Mouse (Mus musculus) left cerebral cortex, postnatal 25 days (tissue): ENCODE measurements at regions not wholly inside any gene's neighbourhood (a gene's known extent, or its start where the extent isn't known, plus 50 kb on each side); places are given as distances from the start of the nearest gene placed in this dataset.
A peak's percentile ranks its signal among the peaks of the same experiment; 100 is the strongest.

Experiments
- DNase-seq, 2 experiments: peaks; one replicate each; pipeline ENCODE4 v3.0.0; 2022; ENCODE audit warnings: low spot score in 2 of 2, mixed read lengths in 1 of 2
- intact Hi-C: fragments of 180-260 bp; cut with DNase I; formaldehyde crosslinking; loops from one replicate; pipeline ENCODE4 v1.15.1; 2025

DNA sequence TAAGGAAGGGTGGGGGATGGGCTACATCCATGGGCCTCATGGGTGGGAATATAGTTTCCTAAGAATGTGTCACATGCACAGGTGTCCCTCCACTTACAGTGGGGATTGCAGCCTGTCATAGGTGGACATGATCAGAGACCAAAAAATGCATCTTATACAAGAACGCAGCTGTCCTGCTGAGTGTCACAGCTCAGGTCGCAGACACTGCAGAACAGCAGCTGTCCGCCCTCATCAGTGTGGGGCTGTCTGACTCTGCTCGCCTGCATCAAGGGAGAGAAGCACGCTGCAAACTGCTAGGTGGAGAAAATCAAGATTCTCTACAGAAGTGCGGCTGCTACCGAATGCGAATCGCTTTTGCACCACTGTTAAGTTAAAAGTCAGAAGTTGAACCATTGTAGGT is 158.6 kb upstream of the Csf3r start:
- no peak for DNase-seq
- intact Hi-C loops: no loop called here

DNA sequence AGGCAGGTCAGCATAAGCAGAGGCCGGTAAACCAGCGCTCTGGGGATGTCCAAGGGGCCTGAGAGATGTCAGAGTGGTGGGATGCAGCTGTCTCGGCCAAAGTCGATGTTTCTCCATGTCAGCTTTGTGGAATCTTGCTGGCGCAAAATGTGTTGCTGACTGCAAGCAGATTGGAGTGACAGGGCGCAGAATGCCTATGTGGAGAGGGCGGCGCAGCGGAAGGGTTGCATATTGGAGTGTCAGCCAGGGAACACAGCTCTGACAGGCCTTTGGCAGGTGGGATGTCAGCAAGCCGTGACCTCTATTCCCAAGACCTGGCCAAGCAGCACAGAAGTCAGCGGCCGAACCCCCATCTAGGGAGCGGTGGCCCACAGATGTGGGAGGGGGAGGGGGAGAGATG is 153.1 kb upstream of the Csf3r start:
- intact Hi-C loops: no loop called here
- no peak for DNase-seq

DNA sequence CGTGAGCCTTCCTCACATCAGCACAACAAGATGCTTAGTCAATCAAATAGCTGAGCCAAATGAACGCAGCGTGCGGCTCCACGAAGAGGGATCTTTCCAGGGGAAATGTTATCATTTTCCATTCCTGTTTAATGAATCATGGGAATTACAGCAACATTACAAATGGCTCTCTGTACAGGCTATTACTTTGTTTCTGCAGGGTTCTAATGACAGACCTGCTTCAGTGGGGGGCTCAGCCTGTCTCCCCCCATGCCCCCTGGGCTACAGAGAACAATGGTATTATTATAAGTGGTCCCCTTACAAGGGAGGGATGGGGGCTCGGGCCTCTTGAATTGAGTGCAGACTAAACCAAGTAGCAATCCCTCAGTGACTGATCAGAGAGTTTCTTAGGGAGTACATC is 144.3 kb upstream of the Csf3r start:
- DNase-seq: no peak
- intact Hi-C loops: no loop called here

DNA sequence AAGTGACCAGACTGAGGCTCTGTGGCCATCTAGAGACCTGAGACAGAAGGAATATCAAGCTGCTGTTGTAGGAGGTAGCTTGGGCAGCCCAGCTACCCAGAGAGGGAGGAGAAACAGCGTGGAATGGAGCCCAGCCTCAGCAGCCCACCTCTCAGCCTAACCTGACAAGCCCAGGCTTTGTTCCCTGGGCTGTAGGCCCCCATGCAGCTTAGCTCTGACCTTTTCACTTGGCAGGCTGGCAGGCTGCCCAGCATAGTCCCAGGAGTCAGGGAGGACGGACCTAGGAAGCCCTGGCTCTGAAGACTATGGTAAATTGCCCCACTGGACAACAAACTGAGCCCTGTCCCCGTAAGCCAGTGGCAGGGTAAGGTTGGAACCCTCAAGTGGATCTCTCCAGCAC is 141.8 kb upstream of the Csf3r start:
- DNase-seq: no peak

DNA sequence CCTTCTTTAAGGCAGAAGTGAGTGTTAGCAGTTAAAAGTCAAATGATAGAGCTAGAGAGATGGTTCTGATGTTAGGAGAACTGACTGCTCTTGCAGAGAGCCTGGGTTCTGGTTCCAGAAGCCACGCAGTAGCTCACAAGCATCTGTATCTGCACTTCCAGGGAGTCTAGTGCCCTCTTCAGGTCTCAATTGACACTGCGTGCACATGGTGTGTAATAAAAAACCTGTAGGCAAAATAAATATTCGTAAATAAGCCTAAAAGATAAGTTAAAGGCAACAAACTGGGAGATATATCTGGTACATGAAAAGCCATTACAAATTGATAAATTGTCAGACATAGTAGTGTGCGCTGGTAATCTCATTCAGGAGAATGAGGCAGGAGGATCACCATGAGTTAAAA is 133.8 kb upstream of the Csf3r start:
- no peak for DNase-seq
- intact Hi-C loops: no loop called here

More for the DNA sequence above, 141.8 kb upstream of the Csf3r start:
- intact Hi-C loops: no loop called here

DNA sequence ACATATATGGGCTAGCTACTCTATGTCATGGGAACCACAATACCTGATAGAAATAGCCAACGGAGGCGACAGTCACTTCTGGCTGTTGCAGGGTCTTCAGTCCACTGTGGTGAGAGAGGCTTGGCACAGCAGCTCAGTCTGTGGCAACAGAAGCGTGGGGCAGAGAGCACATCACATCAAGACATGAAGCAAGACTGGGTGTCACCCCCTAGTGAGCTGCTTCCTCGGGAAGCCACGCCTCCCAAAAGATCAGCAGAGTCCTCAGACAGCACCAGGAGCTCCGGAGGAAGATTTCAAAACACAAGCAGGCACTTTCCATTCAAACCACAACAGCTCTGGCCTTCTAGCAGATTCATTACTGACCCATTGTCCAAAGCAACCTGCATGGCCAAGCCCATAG is 131.2 kb upstream of the Csf3r start:
- no peak for DNase-seq
- intact Hi-C loops: no loop called here

DNA sequence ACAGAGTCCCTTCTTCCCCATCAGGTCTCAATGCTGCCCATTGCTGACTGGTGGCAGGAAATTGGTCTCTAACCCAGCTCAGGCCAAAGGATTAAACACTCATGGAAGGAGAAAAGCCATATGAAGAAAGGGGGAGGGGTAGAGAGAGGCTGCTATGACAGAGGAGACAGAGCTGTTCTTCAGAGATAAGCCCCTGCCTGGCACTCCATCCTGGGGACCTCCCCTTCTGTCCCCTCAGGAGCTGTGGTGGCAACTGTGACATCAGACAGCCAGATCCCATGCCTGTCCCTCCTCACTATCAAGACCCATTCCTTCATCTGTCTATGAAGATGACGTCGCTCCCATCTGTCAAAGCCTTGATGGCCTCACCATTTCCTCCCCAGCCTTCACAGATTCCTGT is 126.6 kb upstream of the Csf3r start:
- DNase-seq: no peak
- intact Hi-C loops: no loop called here

DNA sequence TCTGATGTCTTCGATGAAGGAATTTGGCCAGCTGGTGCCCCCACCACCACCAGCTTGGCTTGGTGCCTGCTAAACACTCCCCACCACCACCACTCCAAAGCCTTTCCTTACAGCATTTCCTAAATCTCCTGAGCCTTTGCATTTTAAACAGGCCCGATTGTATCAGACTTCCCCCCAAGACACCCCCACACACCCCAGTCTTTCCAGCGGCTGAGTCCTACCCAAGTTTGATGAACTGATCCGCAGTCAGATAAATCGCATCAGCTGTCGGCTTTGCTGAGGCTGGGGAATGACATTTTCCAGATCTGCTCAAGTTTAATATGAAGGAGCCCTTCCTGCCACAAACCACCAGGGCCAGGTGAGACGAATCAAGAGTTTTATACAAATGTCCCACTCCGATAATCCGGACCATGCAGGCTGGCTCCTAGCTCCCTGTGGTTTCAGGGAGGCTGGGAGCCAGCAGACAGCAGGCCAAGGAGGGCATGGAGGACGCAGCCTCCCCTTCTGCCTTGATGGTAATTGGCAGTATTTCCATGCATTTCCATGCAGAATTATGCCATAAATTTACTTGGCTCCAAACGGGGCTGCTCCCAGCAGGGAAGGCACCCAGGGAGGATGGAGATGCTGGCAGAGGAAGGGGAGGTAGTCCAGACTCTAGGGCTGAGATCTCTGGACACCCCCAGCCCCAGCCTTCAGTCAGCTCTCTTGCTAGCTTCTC is 125.6 kb upstream of the Csf3r start:
- no peak for DNase-seq
- intact Hi-C loops: no loop called here

DNA sequence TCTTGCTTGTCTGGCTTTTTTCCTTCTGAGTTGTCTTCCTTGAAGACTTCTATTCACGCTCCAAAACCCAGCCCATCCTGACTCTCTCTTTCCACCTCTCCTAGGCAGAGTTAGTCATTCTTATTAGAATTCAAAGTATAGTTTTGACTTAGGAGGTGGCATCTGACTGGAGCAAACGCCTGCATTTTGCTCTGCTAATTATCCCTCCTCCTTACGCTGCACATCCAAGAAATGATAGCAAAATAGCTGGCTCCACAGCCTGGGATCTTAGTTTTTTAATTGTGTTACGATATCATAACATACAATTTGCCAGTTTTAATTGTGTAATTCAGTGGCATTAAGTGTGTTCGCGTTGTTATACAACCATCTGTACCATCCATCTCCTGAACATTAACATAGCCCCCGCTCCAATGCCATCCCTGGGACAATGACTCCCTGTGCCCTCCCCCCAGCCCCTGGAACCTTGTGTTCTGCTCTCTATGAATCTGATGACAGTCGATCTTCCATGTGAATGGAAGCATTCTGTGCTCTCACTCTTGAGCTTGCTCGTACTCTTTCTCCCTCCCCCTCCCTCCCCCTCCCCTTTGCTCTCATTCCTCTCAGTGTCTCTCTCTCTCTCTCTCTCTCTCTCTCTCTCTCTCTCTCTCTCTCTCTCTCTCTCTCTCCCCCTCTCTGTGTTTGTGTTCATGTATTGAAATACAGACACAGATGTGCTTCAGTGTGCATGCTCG is 122.6 kb upstream of the Csf3r start:
- no peak for DNase-seq
- intact Hi-C loops: no loop called here

DNA sequence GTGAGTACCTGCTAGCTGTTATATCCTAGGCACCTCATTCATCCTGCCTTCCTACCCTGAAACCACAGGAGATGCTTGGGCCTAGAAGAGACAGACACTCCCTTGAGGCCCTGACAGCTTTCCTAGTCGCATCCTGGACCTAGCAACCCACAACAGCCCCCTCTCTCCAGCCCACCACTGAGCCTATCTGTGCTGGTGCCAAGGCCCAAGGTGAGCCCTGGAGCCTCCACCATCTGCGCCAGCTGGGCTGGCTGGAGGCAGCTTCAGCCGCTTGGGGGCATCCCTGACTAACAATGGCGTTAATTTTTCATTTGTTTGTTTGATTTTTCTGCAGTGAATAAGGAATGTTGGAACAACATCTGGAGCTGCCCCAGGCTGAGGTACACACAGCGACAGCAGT is 118.1 kb upstream of the Csf3r start:
- intact Hi-C loops: no loop called here
- DNase-seq: no peak

DNA sequence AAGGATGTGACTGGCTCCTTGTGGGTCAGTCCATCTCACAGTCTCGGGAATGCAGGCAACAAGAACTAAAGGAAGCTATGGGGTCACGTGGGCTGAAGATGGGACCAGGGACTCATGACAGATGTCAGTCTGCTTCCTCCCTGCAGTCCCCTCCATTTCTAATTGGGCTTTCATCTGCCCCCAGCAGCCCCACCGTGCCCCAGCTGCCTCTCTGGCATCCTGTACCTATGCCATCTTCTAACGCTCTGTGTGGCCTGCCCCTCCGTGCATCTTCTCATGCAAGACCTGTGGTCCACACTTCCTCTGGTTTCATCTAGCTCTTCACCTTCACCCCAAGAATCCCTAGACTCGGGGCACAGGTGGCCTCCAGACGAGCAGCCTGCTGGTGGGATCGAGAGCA is 115.4 kb upstream of the Csf3r start:
- no peak for DNase-seq
- intact Hi-C loops: no loop called here

DNA sequence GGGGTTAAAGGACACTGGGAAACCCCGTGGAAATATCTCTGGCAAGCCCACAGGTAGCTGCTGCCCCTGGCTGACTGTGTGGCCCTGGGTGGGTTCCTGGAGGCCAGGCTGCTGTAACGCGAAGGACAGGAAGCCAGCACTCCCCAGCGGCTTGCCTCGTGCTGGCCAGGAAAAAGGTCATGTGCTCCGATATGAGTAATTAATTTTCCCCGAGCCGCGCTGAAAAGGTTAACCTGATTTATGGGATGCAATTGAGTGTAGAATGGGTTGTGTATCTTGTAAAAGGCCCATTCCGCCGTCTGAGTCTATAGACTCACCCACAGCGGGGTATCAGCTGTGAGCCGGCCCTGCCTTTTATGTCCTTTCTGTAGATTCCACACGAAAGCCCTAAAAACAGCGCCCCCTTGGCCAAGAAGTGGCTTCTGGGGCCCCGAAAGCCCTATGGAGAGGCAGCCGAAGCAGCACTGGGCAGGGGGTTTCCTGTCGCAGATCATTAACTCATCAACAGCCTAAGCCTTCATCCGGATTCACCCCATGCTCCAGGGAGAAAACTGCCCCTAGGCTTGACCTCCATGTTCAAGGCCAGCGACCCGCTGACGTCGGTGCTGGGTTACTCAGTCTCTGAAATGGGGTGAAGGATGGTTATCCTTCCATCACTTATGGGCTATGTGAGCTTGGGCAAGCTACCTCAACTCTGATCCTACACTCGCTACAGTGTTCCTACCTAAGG is 112.6 kb upstream of the Csf3r start:
- intact Hi-C loops: no loop called here
- DNase-seq: no peak

DNA sequence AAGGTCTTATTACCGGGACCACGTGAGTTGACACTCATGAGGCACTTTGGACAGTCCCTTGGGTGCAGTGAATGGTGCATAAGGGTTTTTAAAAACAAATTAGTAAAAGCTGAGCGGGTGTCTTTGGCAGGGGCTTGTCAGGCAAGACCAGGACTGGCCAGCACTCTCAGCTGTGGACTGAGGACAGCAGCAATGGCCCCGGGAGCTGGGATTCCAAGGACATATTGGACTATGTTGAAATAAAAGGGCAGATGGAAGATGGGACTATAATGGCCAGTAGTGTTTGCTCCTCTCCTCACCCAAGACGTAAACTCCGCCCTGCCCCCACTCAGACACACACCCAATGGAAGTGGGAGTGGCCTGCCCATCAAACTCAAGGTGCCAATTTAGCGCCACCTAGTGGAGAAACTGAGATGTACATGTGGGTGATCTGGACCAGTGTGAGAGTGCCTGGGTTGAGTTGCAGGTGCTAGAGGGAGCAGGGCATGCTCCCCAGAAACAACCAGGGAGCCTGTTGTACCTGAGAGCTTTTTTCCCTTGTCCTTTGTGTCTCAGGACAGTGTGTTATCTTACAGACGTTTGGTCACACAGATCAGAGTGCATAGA is 111.8 kb upstream of the Csf3r start:
- peak; percentile 47 to 50 for DNase-seq
- intact Hi-C loops: no loop called here

DNA sequence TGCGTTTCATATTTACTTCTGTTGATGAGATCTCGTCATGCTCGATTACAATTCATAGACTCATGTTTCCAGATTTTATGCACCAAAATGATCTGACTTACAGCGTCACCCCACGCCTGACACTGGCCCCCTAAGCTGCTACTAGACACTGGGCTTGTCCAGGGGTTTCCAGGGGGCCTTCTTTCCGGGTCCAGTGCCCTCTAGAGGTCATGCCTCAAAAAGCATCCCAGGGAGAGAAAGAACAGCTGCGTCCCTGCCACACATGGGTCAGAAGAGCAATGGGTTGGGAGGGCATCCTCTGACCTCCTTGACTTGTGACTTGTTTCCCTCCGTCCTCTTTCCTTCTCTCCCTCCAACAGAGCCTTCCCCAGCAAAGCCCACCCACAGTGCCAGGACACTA is 109.2 kb upstream of the Csf3r start:
- no peak for DNase-seq
- intact Hi-C loops: no loop called here

DNA sequence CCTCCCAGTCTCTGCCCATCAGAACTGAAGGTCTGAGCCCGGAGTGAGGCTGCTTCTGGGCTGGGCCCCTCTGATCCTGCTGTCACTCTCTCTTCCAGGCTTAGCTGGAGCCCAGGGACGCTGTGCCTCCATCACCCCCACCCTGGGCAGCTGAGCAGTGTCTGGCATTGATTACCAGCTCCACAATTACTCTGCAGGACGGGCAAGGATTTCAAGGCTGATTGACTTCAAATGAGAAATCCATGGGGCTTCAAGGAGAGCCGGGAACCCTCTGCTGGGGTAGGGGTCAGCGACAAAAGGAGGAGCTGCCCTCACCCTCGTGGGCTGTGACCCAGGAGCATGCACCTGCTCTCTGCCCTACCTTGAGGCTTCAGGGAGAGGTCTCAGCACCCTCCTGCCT is 107.1 kb upstream of the Csf3r start:
- intact Hi-C loops: no loop called here
- no peak for DNase-seq

DNA sequence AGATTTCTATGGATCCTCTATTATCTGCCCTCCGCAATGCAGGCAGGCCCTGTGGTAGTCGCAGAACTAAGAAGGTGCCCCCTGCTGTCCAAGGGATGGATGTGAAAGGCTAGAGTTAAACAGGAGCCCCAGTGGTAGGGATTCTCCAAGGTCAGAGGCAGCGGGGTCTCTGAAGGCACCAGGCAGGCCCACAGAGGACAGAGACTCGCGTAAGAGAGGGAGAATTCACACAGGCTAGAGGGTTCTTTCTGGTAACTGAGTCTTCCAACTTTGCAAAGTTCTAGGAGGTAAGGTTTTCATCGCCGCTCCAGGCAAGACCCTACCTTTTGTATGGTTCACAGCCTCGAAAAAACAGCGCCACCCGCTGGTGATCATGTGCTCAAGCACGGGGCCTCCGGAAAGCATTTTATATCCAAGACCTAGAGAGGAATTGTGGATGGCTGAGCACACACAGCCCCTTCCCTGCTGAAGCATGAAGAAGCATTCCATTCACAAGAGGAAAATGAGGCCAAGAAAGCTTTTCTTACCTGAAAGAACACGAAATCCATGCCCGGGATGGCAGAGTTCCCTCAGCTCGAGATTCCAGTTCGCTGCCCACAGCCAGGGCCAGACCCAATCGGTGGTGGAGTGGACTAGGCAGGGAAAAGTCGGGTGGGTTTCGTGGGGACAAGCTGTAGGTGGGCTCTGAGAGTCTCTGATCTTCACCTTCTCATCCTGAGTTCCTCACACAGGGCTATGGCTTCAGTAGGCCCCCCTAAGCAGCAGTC is 102.6 kb upstream of the Csf3r start:
- peak; percentile 32 to 51 for DNase-seq
- intact Hi-C loops: no loop called here

DNA sequence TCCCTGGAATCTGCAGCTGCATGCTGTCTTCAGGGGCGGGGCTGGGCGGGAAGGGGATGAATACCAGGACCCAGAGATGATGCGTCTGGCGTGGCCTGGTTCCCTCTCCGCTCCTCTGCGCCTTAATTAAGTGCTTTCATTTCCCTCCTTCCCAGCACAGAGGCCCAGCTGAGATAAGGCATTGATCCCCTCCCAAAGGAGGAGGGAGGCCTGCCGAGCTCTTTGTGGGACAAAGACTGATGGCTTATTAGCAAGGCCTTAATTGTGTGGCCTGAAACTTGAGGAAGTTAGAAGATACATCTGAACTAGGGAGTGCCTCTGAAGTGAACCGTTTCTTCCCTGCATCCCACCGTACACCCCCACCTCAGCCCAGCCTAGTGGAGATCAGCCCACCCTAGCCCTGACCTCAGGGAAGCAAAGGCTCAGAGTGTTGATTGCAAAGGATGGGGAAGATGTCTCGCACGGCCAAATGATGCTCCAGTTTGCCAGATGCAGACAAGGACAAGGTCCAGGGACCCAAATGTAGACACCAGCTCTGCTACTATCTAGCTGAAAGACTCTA is 102.0 kb upstream of the Csf3r start:
- no peak for DNase-seq
- intact Hi-C loops: no loop called here

DNA sequence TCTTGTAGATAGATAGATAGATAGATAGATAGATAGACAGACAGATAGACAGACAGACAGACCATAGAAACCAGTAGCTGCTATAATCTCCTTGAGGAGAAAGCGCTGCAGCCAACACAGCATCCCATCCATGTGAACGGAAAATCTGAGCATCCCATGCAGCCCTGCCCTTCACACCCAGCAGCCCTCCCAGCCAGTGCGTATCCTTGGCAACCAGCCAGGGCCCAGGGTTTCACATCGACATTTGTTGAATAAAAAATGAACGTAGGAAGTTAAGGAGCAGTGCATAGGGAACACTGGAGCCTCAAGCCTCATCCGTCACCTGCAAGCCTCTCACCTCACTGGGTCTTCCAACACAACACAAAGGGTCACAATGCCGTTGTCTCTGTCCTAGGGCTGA is 101.1 kb upstream of the Csf3r start:
- DNase-seq: no peak
- intact Hi-C loops: no loop called here

DNA sequence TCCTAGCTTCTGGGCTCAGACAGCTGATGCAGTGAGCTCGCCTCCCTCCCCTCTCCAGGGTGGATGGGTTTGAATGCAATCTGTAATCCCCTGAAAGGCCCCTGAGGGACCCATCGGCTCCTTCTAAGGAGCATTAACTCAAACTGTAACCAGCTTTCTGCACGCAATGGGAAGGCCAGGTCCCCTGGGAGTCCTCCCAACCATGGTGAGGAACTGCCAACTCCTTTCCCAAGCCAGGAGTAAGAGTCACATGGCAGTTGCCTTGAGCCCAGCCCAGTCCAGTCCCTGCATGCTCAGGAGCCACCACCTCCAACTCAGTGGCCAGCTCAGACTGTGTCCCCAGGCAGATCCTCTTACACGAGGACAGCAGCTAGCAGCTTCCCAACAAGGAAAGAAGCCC is 96.2 kb upstream of the Csf3r start:
- intact Hi-C loops: no loop called here
- DNase-seq: no peak
